Mouse (Mus musculus): ENCODE data around the gene 2610008E11Rik.

DNA sequence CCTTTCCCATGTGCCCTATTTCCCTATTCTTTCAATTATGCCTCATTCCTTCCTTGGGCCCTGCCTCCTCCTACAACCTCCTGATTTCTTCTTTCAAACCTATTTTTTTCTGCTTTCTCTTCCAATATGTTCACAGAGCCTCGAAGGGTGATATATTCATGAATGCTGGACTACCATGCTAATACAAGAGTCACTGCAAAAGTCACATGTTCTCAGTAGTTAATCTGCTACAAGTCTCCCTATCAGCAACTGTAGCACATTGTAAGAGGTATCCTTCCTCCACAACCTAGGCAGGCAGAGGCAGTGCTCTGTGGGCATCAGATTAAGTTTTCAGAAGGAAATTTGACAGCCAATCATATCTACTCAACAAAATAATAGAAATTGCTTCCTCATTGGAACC lies 11.8 kb upstream of the 2610008E11Rik start:
- TF ChIP-seq CTCF (IDR thresholded peaks at IDR 0.05; ENCODE audit: insufficient read depth, low read length) (no peak), POLR2A (IDR thresholded peaks at IDR 0.05; ENCODE audit: borderline replicate concordance, extremely low read depth, low read depth, low read length) (no peak)

All from lung, adult 2 months (tissue).